Mouse (Mus musculus) hindbrain, embryonic 14.5 days (tissue): ENCODE measurements around the gene Fam155a. TPM values are rescaled to one million over a fixed set of nuclear protein-coding genes. Genes with fewer than 3 reads are reported as not detected.

Experiments used
- ATAC-seq: fragments of 200-750 bp; cut with Nextera tagmentation; 2 replicates; pipeline ENCODE4 v1.8.0; 2017; ENCODE audit warnings: moderate number of reproducible peaks, mild to moderate bottlenecking, moderate TSS enrichment, moderate library complexity; ENCODE audit not compliant: low FRiP score
- DNase-seq: peaks from one replicate; pipeline ENCODE4 v3.0.0-alpha.2; 2015; ENCODE audit warnings: low spot score
- H3K27ac ChIP-seq: fragments of 300-500 bp; sonication (generic); 2 replicates; pipeline ENCODE4 v1.5.1; 2014; ENCODE audit warnings: mild to moderate bottlenecking, moderate library complexity
- H3K27me3 ChIP-seq: fragments of 300-500 bp; sonication (generic); 2 replicates; pipeline ENCODE4 v1.6.1; 2014; ENCODE audit warnings: mild to moderate bottlenecking, low read length, mixed read lengths; ENCODE audit not compliant: control insufficient read depth, insufficient read depth
- H3K36me3 ChIP-seq: fragments of 300-500 bp; sonication (generic); replicated peaks from 2 replicates; pipeline ENCODE4 v1.6.1; 2014; ENCODE audit not compliant: control insufficient read depth, insufficient read depth
- H3K4me1 ChIP-seq: fragments of 300-500 bp; sonication (generic); replicated peaks from 2 replicates; pipeline ENCODE4 v1.6.1; 2014; ENCODE audit warnings: antibody characterized with exemption, low read length, mixed read lengths; ENCODE audit not compliant: control insufficient read depth, insufficient read depth
- H3K4me2 ChIP-seq: fragments of 300-500 bp; sonication (generic); replicated peaks from 2 replicates; pipeline ENCODE4 v1.6.1; 2014; ENCODE audit warnings: mild to moderate bottlenecking, moderate library complexity
- H3K4me3 ChIP-seq: fragments of 300-500 bp; sonication (generic); replicated peaks from 2 replicates; pipeline ENCODE4 v1.5.1; 2014; ENCODE audit warnings: mild to moderate bottlenecking, low read length
- H3K9ac ChIP-seq: fragments of 300-500 bp; sonication (generic); 2 replicates; pipeline ENCODE4 v1.6.1; 2014
- H3K9me3 ChIP-seq: fragments of 300-500 bp; sonication (generic); 2 replicates; pipeline ENCODE4 v1.6.1; 2016; ENCODE audit warnings: low read length; ENCODE audit not compliant: control insufficient read depth
- WGBS: fragments of 180-500 bp; shearing (Covaris S2); extraction: QIAGEN DNeasy Blood & Tissue Kit; methylation state at CpG from one replicate; pipeline ENCODE4 v1.1.7; 2014; 5-methylcytosine and 5-hydroxymethylcytosine counted together
- polyA plus RNA-seq: library from polyadenylated mRNA; unstranded; fragments of >200 nt; fragmentation: Nextera tagmentation; extraction: Ambion mirVana; gene quantifications from 2 replicates; pipeline ENCODE4 v1.2.1, GENCODE M21; 2014

Gene Fam155a
- polyA plus RNA-seq, 1 experiment from 2014 or later = 28.7 TPM

GRCm38 (mm10) chr8:9546429-9546828, 224.5 kb downstream of the Fam155a start:
- ATAC-seq (no peak), DNase-seq (no peak)
- H3K9ac ChIP-seq = no peak overlapping the region
- no peaks in the 10 kb centered on the region for H3K36me3 ChIP-seq
- no peaks in the 10 kb centered on the region for H3K9me3 ChIP-seq
- H3K27me3 ChIP-seq = no peaks in the 10 kb centered on the region
- no peak overlapping the region for H3K4me2 ChIP-seq
- H3K4me1 ChIP-seq = peaks cover 23% of the 10 kb centered on the region
- H3K4me3 ChIP-seq = no peak overlapping the region
- peak overlapping the region; percentile 76; the same call in 1 of the 2 replicates for H3K27ac ChIP-seq
- WGBS = 71% methylated on average over 6 of the region's 6 CpGs

- DNase-seq (no peak), ATAC-seq (no peak)
- Histone ChIP-seq H3K9me3 (no peaks in the 10 kb centered on the region), H3K9ac (no peak overlapping the region), H3K4me2 (no peak overlapping the region), H3K4me3 (no peak overlapping the region), H3K4me1 (peaks cover 23% of the 10 kb centered on the region), H3K36me3 (no peaks in the 10 kb centered on the region), H3K27me3 (no peaks in the 10 kb centered on the region), H3K27ac (no peak overlapping the region)
- WGBS = 71% methylated on average over 2 of the region's 2 CpGs
Measured at GRCm38 (mm10) chr8:9545665-9546064, 225.3 kb downstream of the Fam155a start.

GRCm38 (mm10) chr8:9535730-9536372, 235.1 kb downstream of the Fam155a start:
- no peak; the same call in 1 of the 2 replicates for ATAC-seq

GRCm38 (mm10) chr8:9526515-9526914, 244.4 kb downstream of the Fam155a start:
- peak overlapping the region; percentile 32 for H3K27ac ChIP-seq
- no peaks in the 10 kb centered on the region for H3K36me3 ChIP-seq
- H3K9me3 ChIP-seq = no peaks in the 10 kb centered on the region
- peaks cover 18% of the 10 kb centered on the region for H3K4me1 ChIP-seq
- no peak overlapping the region for H3K4me2 ChIP-seq
- DNase-seq = peak; percentile 48
- H3K9ac ChIP-seq = no peak overlapping the region
- ATAC-seq = 0 out of 2 replicates have a peak, but pooled peaks have one; percentile 51
- no peaks in the 10 kb centered on the region for H3K27me3 ChIP-seq
- 51% methylated on average over 3 of the region's 3 CpGs for WGBS
- H3K4me3 ChIP-seq = no peak overlapping the region

More at GRCm38 (mm10) chr8:9535730-9536372, 235.1 kb downstream of the Fam155a start:
- H3K4me3 ChIP-seq = no peak overlapping the region
- H3K4me2 ChIP-seq = no peak overlapping the region
- no peak for DNase-seq
- H3K9ac ChIP-seq = no peak overlapping the region
- no peaks in the 10 kb centered on the region for H3K9me3 ChIP-seq
- WGBS = 67% methylated on average over 5 of the region's 5 CpGs
- no peaks in the 10 kb centered on the region for H3K27me3 ChIP-seq
- H3K36me3 ChIP-seq = no peaks in the 10 kb centered on the region
- peaks cover 10% of the 10 kb centered on the region; the same call in 1 of the 2 replicates for H3K4me1 ChIP-seq
- H3K27ac ChIP-seq = 0 out of 2 replicates have a peak overlapping the region, but pooled peaks have one; percentile 7

- H3K9me3 ChIP-seq = no peaks in the 10 kb centered on the region
- WGBS = 67% methylated on average over 2 of the region's 2 CpGs
- no peak for ATAC-seq
- H3K27me3 ChIP-seq = no peaks in the 10 kb centered on the region
- peak overlapping the region; percentile 38; the same call in 1 of the 2 replicates for H3K27ac ChIP-seq
- H3K4me2 ChIP-seq = no peak overlapping the region
- no peak for DNase-seq
- no peak overlapping the region for H3K4me3 ChIP-seq
- no peak overlapping the region for H3K9ac ChIP-seq
- no peaks in the 10 kb centered on the region for H3K36me3 ChIP-seq
- H3K4me1 ChIP-seq = peaks cover 18% of the 10 kb centered on the region
Measured at GRCm38 (mm10) chr8:9521577-9521976, 249.4 kb downstream of the Fam155a start.

GRCm38 (mm10) chr8:9500751-9501150, 270.2 kb downstream of the Fam155a start:
- Histone ChIP-seq H3K9ac (no peak overlapping the region), H3K27ac (no peak overlapping the region), H3K9me3 (no peaks in the 10 kb centered on the region), H3K4me2 (no peak overlapping the region), H3K4me1 (no peaks in the 10 kb centered on the region; the same call in 1 of the 2 replicates), H3K27me3 (no peaks in the 10 kb centered on the region), H3K4me3 (no peak overlapping the region), H3K36me3 (no peaks in the 10 kb centered on the region)
- DNase-seq = no peak
- ATAC-seq = no peak
- 52% methylated on average over 6 of the region's 6 CpGs for WGBS

GRCm38 (mm10) chr8:9494225-9494598, 276.7 kb downstream of the Fam155a start:
- Histone ChIP-seq H3K9me3 (no peaks in the 10 kb centered on the region), H3K4me3 (no peak overlapping the region), H3K27me3 (no peaks in the 10 kb centered on the region), H3K4me2 (no peak overlapping the region), H3K27ac (peak overlapping the region; percentile 77), H3K9ac (no peak overlapping the region), H3K4me1 (peaks cover 11% of the 10 kb centered on the region; the same call in 1 of the 2 replicates), H3K36me3 (no peaks in the 10 kb centered on the region)
- DNase-seq (peak; percentile 47), ATAC-seq (peak; percentile 54; the same call in 1 of the 2 replicates)
- 26% methylated on average over 1 of the region's 1 CpGs for WGBS

- WGBS = 41% methylated on average over 8 of the region's 8 CpGs
- no peaks in the 10 kb centered on the region for H3K27me3 ChIP-seq
- ATAC-seq (peak; percentile 75), DNase-seq (peak; percentile 38)
- H3K4me3 ChIP-seq = no peak overlapping the region
- no peaks in the 10 kb centered on the region for H3K9me3 ChIP-seq
- no peak overlapping the region for H3K4me2 ChIP-seq
- H3K9ac ChIP-seq = no peak overlapping the region
- H3K36me3 ChIP-seq = no peaks in the 10 kb centered on the region
- peaks cover 11% of the 10 kb centered on the region; the same call in 1 of the 2 replicates for H3K4me1 ChIP-seq
- peak overlapping the region; percentile 77 for H3K27ac ChIP-seq
Measured at GRCm38 (mm10) chr8:9493557-9494224, 277.3 kb downstream of the Fam155a start.

GRCm38 (mm10) chr8:9482565-9482964, 288.4 kb downstream of the Fam155a start:
- DNase-seq (no peak), ATAC-seq (no peak)
- Histone ChIP-seq H3K36me3 (no peaks in the 10 kb centered on the region), H3K27ac (0 out of 2 replicates have a peak overlapping the region, but pooled peaks have one; percentile 1), H3K27me3 (no peaks in the 10 kb centered on the region), H3K4me2 (no peak overlapping the region), H3K4me3 (no peak overlapping the region), H3K4me1 (no peaks in the 10 kb centered on the region), H3K9ac (no peak overlapping the region), H3K9me3 (no peaks in the 10 kb centered on the region)
- 61% methylated on average over 5 of the region's 5 CpGs for WGBS
